Mouse (Mus musculus) myocyte (in vitro differentiated cells): Measurements from ENCODE around the gene Prr14. TPM values are rescaled to one million over a fixed set of nuclear protein-coding genes. Genes with fewer than 3 reads are reported as not detected.

Experiments used
- H3K27me3 ChIP-seq: one replicate; pipeline ENCODE4 v1.6.1; 2011; ENCODE audit not compliant: control insufficient read depth, insufficient read depth, insufficient read length
- H3K36me3 ChIP-seq: one replicate; pipeline ENCODE4 v1.6.1; 2011; ENCODE audit not compliant: control insufficient read depth, insufficient read depth
- H3K4me2 ChIP-seq: one replicate; pipeline ENCODE4 v1.6.1; 2011; ENCODE audit warnings: low read depth, control low read depth
- H3K4me3 ChIP-seq: one replicate; pipeline ENCODE4 v1.5.1; 2011; ENCODE audit warnings: mild to moderate bottlenecking, control low read depth, moderate library complexity
- H3K79me2 ChIP-seq: one replicate; pipeline ENCODE4 v1.6.1; 2011; ENCODE audit not compliant: control insufficient read depth, insufficient read depth
- H3ac ChIP-seq: one replicate; pipeline ENCODE4 v1.6.1; 2011; ENCODE audit not compliant: control insufficient read depth, insufficient read length
- CEBPB ChIP-seq: IDR thresholded peaks from 2 replicates; pipeline ENCODE4 v1.6.1; 2011; ENCODE audit warnings: mild to moderate bottlenecking, moderate library complexity; ENCODE audit not compliant: poor library complexity, insufficient read depth, severe bottlenecking
- E2F4 ChIP-seq: IDR thresholded peaks from one replicate; pipeline ENCODE4 v1.6.1; 2011; ENCODE audit warnings: mild to moderate bottlenecking, control low read depth, moderate library complexity; ENCODE audit not compliant: insufficient read depth
- MAX ChIP-seq: IDR thresholded peaks from one replicate; pipeline ENCODE4 v1.6.1; 2011; ENCODE audit warnings: low read depth, mild to moderate bottlenecking, control low read depth
- MYOD1 ChIP-seq, 3 experiments: IDR thresholded peaks; one replicate each; pipeline ENCODE4 v1.6.1; 2011; ENCODE audit warnings: control low read depth in 2 of 3, low read depth in 2 of 3, mild to moderate bottlenecking in 2 of 3, moderate library complexity in 1 of 3; ENCODE audit not compliant: insufficient read length in 2 of 3, control insufficient read depth in 1 of 3
- MYOG ChIP-seq, 3 experiments: IDR thresholded peaks; one replicate each; pipeline ENCODE4 v1.6.1; 2011; ENCODE audit warnings: control low read depth in 2 of 3, low read depth in 2 of 3, mild to moderate bottlenecking in 2 of 3; ENCODE audit not compliant: insufficient read length in 2 of 3, control insufficient read depth in 1 of 3, insufficient read depth in 1 of 3
- POLR2A ChIP-seq: IDR thresholded peaks from one replicate; pipeline ENCODE4 v1.6.1; 2011; ENCODE audit warnings: low read depth, mild to moderate bottlenecking, control low read depth, moderate library complexity; ENCODE audit not compliant: insufficient read length
- POLR2AphosphoS2 ChIP-seq: IDR thresholded peaks from one replicate; pipeline ENCODE4 v1.6.1; 2011; ENCODE audit warnings: low read depth, control low read depth; ENCODE audit not compliant: insufficient read length
- REST ChIP-seq: IDR thresholded peaks from one replicate; pipeline ENCODE4 v1.6.1; 2011; ENCODE audit warnings: mild to moderate bottlenecking, control low read depth, moderate library complexity; ENCODE audit not compliant: insufficient read depth, insufficient read length
- SRF ChIP-seq: IDR thresholded peaks from one replicate; pipeline ENCODE4 v1.6.1; 2011; ENCODE audit warnings: low read depth; ENCODE audit not compliant: control insufficient read depth, insufficient read length
- TCF12 ChIP-seq: IDR thresholded peaks from one replicate; pipeline ENCODE4 v1.6.1; 2011; ENCODE audit warnings: mild to moderate bottlenecking, control low read depth; ENCODE audit not compliant: poor library complexity, insufficient read depth, severe bottlenecking
- TCF3 ChIP-seq: IDR thresholded peaks from one replicate; pipeline ENCODE4 v1.6.1; 2011; ENCODE audit warnings: low read depth, control low read depth; ENCODE audit not compliant: insufficient read length
- USF1 ChIP-seq: IDR thresholded peaks from one replicate; pipeline ENCODE4 v1.6.1; 2011; ENCODE audit warnings: low read depth, mild to moderate bottlenecking, control low read depth, moderate library complexity
- polyA plus RNA-seq: library from polyadenylated mRNA; unstranded; fragments of >200 nt; fragmentation: generic; extraction: Trizol; gene quantifications from one replicate; pipeline ENCODE4 v1.2.1, GENCODE M21; 2012; ENCODE audit warnings: missing spikeins

Gene Prr14
- polyA plus RNA-seq, 1 experiment, result 26.5 TPM

DNA sequence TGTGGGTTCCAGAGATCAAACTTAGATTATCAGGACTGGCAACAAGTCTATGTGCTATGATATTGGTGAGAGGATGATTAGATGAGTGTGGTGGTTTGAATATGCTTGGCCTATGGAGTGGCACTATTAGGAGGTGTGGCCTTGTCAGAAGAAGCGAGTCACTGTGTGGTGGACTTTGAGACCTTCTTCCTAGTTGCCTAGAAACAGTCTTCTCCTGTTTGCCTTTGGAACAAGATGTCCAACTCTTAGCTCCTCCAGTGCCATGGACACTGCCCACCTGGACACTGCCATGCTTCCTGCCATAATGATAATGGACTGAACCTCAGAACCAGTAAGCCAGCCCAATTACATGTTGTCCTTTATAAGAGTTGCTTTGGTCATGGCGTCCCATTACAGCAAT lies 33.5 kb upstream of the Prr14 start:
- H3K27me3 ChIP-seq, result peaks cover 5% of the 10 kb centered on the region
- H3K36me3 ChIP-seq, result no peaks in the 10 kb centered on the region
- no peak overlapping the region for H3K4me3 ChIP-seq
- TF ChIP-seq POLR2AphosphoS2 (no peak), CEBPB (no peak), REST (no peak), MAX (no peak), MYOD1 (IDR thresholded peaks at IDR 0.05; ENCODE audit: control insufficient read depth in 1 of 3, insufficient read length in 2 of 3, low read depth in 2 of 3) (no peak), TCF3 (no peak), TCF12 (no peak), MYOG (IDR thresholded peaks at IDR 0.05; ENCODE audit: control insufficient read depth in 1 of 3, insufficient read depth in 1 of 3, insufficient read length in 2 of 3, low read depth in 2 of 3) (no peak), SRF (no peak)
- H3ac ChIP-seq, result no peak overlapping the region
- no peak overlapping the region for H3K4me2 ChIP-seq
- H3K79me2 ChIP-seq, result peaks cover 6% of the 10 kb centered on the region

DNA sequence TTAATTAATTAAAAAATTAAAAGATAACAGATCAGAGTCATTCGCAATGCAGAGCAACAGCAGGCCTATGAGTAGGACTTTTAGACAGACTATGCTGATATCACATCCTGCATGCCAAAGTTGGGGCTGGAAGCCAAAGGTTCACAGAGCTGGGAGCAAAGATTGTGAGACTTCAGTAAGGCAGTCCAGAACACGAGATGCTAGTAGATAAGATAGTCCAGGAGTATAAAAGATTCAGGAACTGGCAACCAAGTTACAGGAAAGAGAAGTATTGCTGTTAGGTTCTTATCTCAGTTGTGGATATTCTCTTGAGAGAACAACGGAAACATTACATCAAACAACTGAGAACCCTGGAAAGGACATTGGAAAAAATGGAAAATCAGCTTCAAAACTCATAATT lies 33.1 kb upstream of the Prr14 start:
- H3K4me3 ChIP-seq, result no peak overlapping the region
- H3K36me3 ChIP-seq, result no peaks in the 10 kb centered on the region
- H3K79me2 ChIP-seq, result peaks cover 2% of the 10 kb centered on the region
- H3ac ChIP-seq, result no peak overlapping the region
- H3K27me3 ChIP-seq, result peaks cover 5% of the 10 kb centered on the region
- no peak for TF ChIP-seq E2F4
- no peak for TF ChIP-seq REST
- no peak for TF ChIP-seq MAX
- no peak for TF ChIP-seq MYOG (IDR thresholded peaks at IDR 0.05; ENCODE audit: control insufficient read depth in 1 of 3, insufficient read depth in 1 of 3, insufficient read length in 2 of 3, low read depth in 2 of 3)
- TF ChIP-seq TCF3, result no peak
- TF ChIP-seq MYOD1 (IDR thresholded peaks at IDR 0.05; ENCODE audit: control insufficient read depth in 1 of 3, insufficient read length in 2 of 3, low read depth in 2 of 3), result no peak
- no peak for TF ChIP-seq POLR2A
- TF ChIP-seq TCF12, result no peak
- TF ChIP-seq SRF, result no peak
- no peak for TF ChIP-seq POLR2AphosphoS2
- TF ChIP-seq USF1, result no peak
- no peak for TF ChIP-seq CEBPB
- H3K4me2 ChIP-seq, result no peak overlapping the region

DNA sequence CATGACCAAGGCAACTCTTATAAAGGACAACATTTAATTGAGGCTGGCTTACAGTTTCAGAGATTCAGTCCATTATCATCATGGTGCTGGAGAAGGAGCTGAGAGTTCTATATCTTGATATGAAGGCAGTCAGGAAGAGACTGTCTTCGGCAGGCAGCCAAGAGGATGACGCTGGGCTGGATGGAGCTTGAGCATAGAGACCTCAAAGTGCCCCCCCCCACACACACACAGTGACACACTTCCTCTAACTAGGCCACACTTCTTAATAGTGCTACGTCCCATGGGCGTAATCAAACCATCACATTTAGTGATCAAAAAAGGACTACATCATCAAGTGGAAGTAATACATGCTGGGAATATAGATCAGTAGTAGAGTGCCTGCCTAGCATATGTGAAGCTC lies 24.2 kb upstream of the Prr14 start:
- Histone ChIP-seq H3K4me2 (no peak overlapping the region), H3K79me2 (no peaks in the 10 kb centered on the region), H3K36me3 (no peaks in the 10 kb centered on the region), H3K4me3 (no peak overlapping the region), H3K27me3 (no peaks in the 10 kb centered on the region), H3ac (no peak overlapping the region)
- TF ChIP-seq SRF, result no peak
- TF ChIP-seq REST, result no peak
- TF ChIP-seq MYOG (IDR thresholded peaks at IDR 0.05; ENCODE audit: control insufficient read depth in 1 of 3, insufficient read depth in 1 of 3, insufficient read length in 2 of 3, low read depth in 2 of 3), result no peak
- no peak for TF ChIP-seq POLR2A
- no peak for TF ChIP-seq MYOD1 (IDR thresholded peaks at IDR 0.05; ENCODE audit: control insufficient read depth in 1 of 3, insufficient read length in 2 of 3, low read depth in 2 of 3)
- no peak for TF ChIP-seq E2F4
- no peak for TF ChIP-seq USF1
- TF ChIP-seq TCF12, result no peak

DNA sequence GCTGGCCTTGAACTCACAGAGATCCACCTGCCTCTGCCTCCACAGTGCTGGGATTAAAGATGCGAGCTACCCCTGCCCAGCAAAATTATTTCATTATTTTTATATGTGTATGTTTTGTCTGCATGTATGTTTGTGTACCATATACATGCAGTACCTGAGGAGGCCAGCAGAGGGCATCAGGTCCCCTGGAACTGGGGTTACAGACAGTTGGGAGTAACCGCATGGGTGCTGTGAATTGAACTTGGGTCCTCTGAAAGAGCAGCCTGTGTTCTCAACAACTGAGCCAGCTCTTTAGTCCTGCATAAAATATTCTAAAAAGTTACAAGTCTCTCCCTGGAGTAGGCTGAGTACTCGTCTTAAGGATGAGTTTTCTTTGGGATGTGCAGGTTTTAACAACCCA lies 21.7 kb upstream of the Prr14 start:
- Histone ChIP-seq H3K4me2 (no peak overlapping the region), H3ac (no peak overlapping the region), H3K36me3 (peaks cover 5% of the 10 kb centered on the region), H3K79me2 (no peaks in the 10 kb centered on the region), H3K27me3 (no peaks in the 10 kb centered on the region), H3K4me3 (no peak overlapping the region)
- no peak for TF ChIP-seq TCF12
- TF ChIP-seq TCF3, result no peak
- TF ChIP-seq MAX, result no peak
- TF ChIP-seq REST, result no peak
- TF ChIP-seq MYOG (IDR thresholded peaks at IDR 0.05; ENCODE audit: control insufficient read depth in 1 of 3, insufficient read depth in 1 of 3, insufficient read length in 2 of 3, low read depth in 2 of 3), result no peak
- no peak for TF ChIP-seq E2F4
- no peak for TF ChIP-seq MYOD1 (IDR thresholded peaks at IDR 0.05; ENCODE audit: control insufficient read depth in 1 of 3, insufficient read length in 2 of 3, low read depth in 2 of 3)
- TF ChIP-seq USF1, result no peak
- no peak for TF ChIP-seq CEBPB
- TF ChIP-seq POLR2AphosphoS2, result no peak
- TF ChIP-seq POLR2A, result no peak
- TF ChIP-seq SRF, result no peak

DNA sequence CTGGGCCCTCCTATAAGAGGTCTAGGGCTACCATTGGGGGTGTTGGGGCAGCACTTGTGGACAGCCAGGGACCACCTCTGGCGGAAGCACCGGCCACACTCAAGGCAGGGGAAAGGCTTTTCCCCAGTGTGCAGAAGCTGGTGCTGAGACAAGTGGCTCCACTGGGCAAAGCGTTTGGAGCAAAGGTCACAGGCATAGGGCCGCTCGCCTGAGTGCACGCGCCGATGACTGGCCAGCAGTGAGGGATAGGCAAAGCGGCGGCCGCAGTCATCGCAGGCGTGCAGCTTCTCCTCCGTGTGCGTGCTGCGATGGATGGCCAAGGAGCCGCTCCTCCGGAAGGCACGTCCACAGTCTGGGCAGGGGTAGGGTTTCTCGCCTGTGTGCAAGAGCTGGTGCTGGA lies 15.4 kb upstream of the Prr14 start:
- TF ChIP-seq MYOD1 (IDR thresholded peaks at IDR 0.05; ENCODE audit: control insufficient read depth in 1 of 3, insufficient read length in 2 of 3, low read depth in 2 of 3), result no peak
- TF ChIP-seq TCF3, result no peak
- TF ChIP-seq SRF, result no peak
- TF ChIP-seq REST, result no peak
- TF ChIP-seq POLR2AphosphoS2, result no peak
- TF ChIP-seq MYOG (IDR thresholded peaks at IDR 0.05; ENCODE audit: control insufficient read depth in 1 of 3, insufficient read depth in 1 of 3, insufficient read length in 2 of 3, low read depth in 2 of 3), result no peak
- no peak for TF ChIP-seq USF1
- no peak for TF ChIP-seq MAX
- no peak for TF ChIP-seq E2F4
- no peak for TF ChIP-seq POLR2A
- no peak for TF ChIP-seq TCF12
- TF ChIP-seq CEBPB, result no peak
- Histone ChIP-seq H3ac (no peak overlapping the region), H3K27me3 (no peaks in the 10 kb centered on the region), H3K36me3 (peaks cover 6% of the 10 kb centered on the region), H3K4me3 (no peak overlapping the region), H3K79me2 (peaks cover 5% of the 10 kb centered on the region), H3K4me2 (no peak overlapping the region)
